Mouse (Mus musculus) neural tube, embryonic 12.5 days (tissue): Measurements from ENCODE around the gene Zbtb22. TPM values are rescaled to one million over a fixed set of nuclear protein-coding genes. Genes with fewer than 3 reads are reported as not detected.
"Not testable (repeated sequence)": the region's sequence is repeated elsewhere in the genome, so short reads cannot be mapped to it uniquely, and the experiment has no call there.

ENCODE experiments used
- ATAC-seq: fragments of 200-750 bp; cut with Nextera tagmentation; 2 replicates; pipeline ENCODE4 v1.8.0; 2017; ENCODE audit warnings: low read depth, mild to moderate bottlenecking, moderate TSS enrichment, moderate library complexity; ENCODE audit not compliant: low FRiP score
- H3K27ac ChIP-seq: fragments of 300-500 bp; sonication (generic); 2 replicates; pipeline ENCODE4 v1.5.1; 2016
- H3K27me3 ChIP-seq: fragments of 300-500 bp; sonication (generic); replicated peaks from 2 replicates; pipeline ENCODE4 v1.6.1; 2016; ENCODE audit warnings: mild to moderate bottlenecking
- H3K36me3 ChIP-seq: fragments of 300-500 bp; sonication (generic); 2 replicates; pipeline ENCODE4 v1.6.1; 2016; ENCODE audit warnings: mild to moderate bottlenecking
- H3K4me1 ChIP-seq: fragments of 300-500 bp; sonication (generic); 2 replicates; pipeline ENCODE4 v1.6.1; 2016
- H3K4me2 ChIP-seq: fragments of 300-500 bp; sonication (generic); replicated peaks from 2 replicates; pipeline ENCODE4 v1.6.1; 2016; ENCODE audit warnings: mild to moderate bottlenecking
- H3K4me3 ChIP-seq: fragments of 300-500 bp; sonication (generic); 2 replicates; pipeline ENCODE4 v1.5.1; 2016
- H3K9ac ChIP-seq: fragments of 300-500 bp; sonication (generic); 2 replicates; pipeline ENCODE4 v1.6.1; 2016; ENCODE audit warnings: mild to moderate bottlenecking
- H3K9me3 ChIP-seq: fragments of 300-500 bp; sonication (generic); 2 replicates; pipeline ENCODE4 v1.6.1; 2016; ENCODE audit warnings: mild to moderate bottlenecking
- WGBS: fragments of 180-500 bp; shearing (Covaris S2); methylation state at CpG from one replicate; pipeline ENCODE4 v1.1.7; 2016; 5-methylcytosine and 5-hydroxymethylcytosine counted together
- polyA plus RNA-seq: library from polyadenylated mRNA; unstranded; fragments of >200 nt; fragmentation: Nextera tagmentation; extraction: Ambion mirVana; gene quantifications from 2 replicates; pipeline ENCODE4 v1.2.1, GENCODE M21; 2016

Gene Zbtb22
- polyA plus RNA-seq, 1 experiment from 2014 or later: 21.9 TPM

GRCm38 (mm10) chr17:33893011-33893410 is 22.7 kb upstream of the Zbtb22 start:
- not testable (repeated sequence) for H3K4me3 ChIP-seq, H3K9ac ChIP-seq, H3K36me3 ChIP-seq, H3K4me2 ChIP-seq, H3K9me3 ChIP-seq, H3K4me1 ChIP-seq, H3K27me3 ChIP-seq, H3K27ac ChIP-seq, ATAC-seq
- 79% methylated on average over 4 of the region's 4 CpGs for WGBS

- Histone ChIP-seq H3K9me3 (no peaks in the 10 kb centered on the region), H3K4me1 (no peaks in the 10 kb centered on the region), H3K27me3 (no peaks in the 10 kb centered on the region), H3K4me2 (no peak overlapping the region), H3K9ac (no peak overlapping the region), H3K36me3 (no peaks in the 10 kb centered on the region), H3K4me3 (no peak overlapping the region), H3K27ac (no peak overlapping the region)
- ATAC-seq: no peak
- 44% methylated on average over 6 of the region's 6 CpGs for WGBS
These were observed 18.4 kb upstream of the Zbtb22 start for GRCm38 (mm10) chr17:33897114-33897794.

GRCm38 (mm10) chr17:33898193-33898592 is 17.5 kb upstream of the Zbtb22 start:
- H3K9me3 ChIP-seq, H3K27me3 ChIP-seq, H3K4me3 ChIP-seq, ATAC-seq, H3K9ac ChIP-seq, H3K36me3 ChIP-seq, H3K27ac ChIP-seq, H3K4me1 ChIP-seq, H3K4me2 ChIP-seq: not testable (repeated sequence)
- WGBS: 91% methylated on average over 4 of the region's 4 CpGs

- 88% methylated on average over 4 of the region's 4 CpGs for WGBS
- no peaks in the 10 kb centered on the region for H3K9me3 ChIP-seq
- H3K4me2 ChIP-seq: no peak overlapping the region
- no peaks in the 10 kb centered on the region for H3K27me3 ChIP-seq
- ATAC-seq: no peak
- no peaks in the 10 kb centered on the region for H3K4me1 ChIP-seq
- H3K27ac ChIP-seq: no peak overlapping the region
- H3K4me3 ChIP-seq: no peak overlapping the region
- H3K36me3 ChIP-seq: no peaks in the 10 kb centered on the region
- no peak overlapping the region for H3K9ac ChIP-seq
These were observed 16.1 kb upstream of the Zbtb22 start for GRCm38 (mm10) chr17:33899642-33900041.

GRCm38 (mm10) chr17:33900281-33900988 is 15.3 kb upstream of the Zbtb22 start:
- no peak overlapping the region for H3K4me2 ChIP-seq
- no peak overlapping the region for H3K4me3 ChIP-seq
- no peaks in the 10 kb centered on the region for H3K9me3 ChIP-seq
- H3K9ac ChIP-seq: no peak overlapping the region
- WGBS: 76% methylated on average over 7 of the region's 7 CpGs
- H3K4me1 ChIP-seq: no peaks in the 10 kb centered on the region
- H3K27me3 ChIP-seq: no peaks in the 10 kb centered on the region
- H3K36me3 ChIP-seq: no peaks in the 10 kb centered on the region
- H3K27ac ChIP-seq: no peak overlapping the region
- no peak for ATAC-seq

GRCm38 (mm10) chr17:33900989-33901314 is 14.8 kb upstream of the Zbtb22 start:
- Histone ChIP-seq H3K36me3 (no peaks in the 10 kb centered on the region), H3K9ac (no peak overlapping the region), H3K4me1 (no peaks in the 10 kb centered on the region), H3K27me3 (no peaks in the 10 kb centered on the region), H3K9me3 (no peaks in the 10 kb centered on the region), H3K4me3 (no peak overlapping the region), H3K4me2 (no peak overlapping the region), H3K27ac (no peak overlapping the region)
- 90% methylated on average over 4 of the region's 4 CpGs for WGBS
- ATAC-seq: no peak

GRCm38 (mm10) chr17:33901653-33902052 is 14.1 kb upstream of the Zbtb22 start:
- Histone ChIP-seq H3K4me1 (no peaks in the 10 kb centered on the region), H3K27me3 (no peaks in the 10 kb centered on the region), H3K27ac (no peak overlapping the region), H3K4me2 (no peak overlapping the region), H3K9ac (no peak overlapping the region), H3K4me3 (no peak overlapping the region), H3K36me3 (no peaks in the 10 kb centered on the region), H3K9me3 (no peaks in the 10 kb centered on the region)
- no peak for ATAC-seq
- WGBS: 54% methylated on average over 4 of the region's 4 CpGs

- 46% methylated on average over 4 of the region's 4 CpGs for WGBS
- no peak overlapping the region for H3K9ac ChIP-seq
- ATAC-seq: no peak
These were observed 13.6 kb upstream of the Zbtb22 start for GRCm38 (mm10) chr17:33902079-33902478.

GRCm38 (mm10) chr17:33902491-33902890 is 13.2 kb upstream of the Zbtb22 start:
- Histone ChIP-seq H3K36me3 (no peaks in the 10 kb centered on the region), H3K4me1 (no peaks in the 10 kb centered on the region), H3K27ac (no peak overlapping the region), H3K4me2 (no peak overlapping the region), H3K9ac (no peak overlapping the region), H3K27me3 (no peaks in the 10 kb centered on the region), H3K4me3 (no peak overlapping the region), H3K9me3 (no peaks in the 10 kb centered on the region)
- WGBS: 87% methylated on average over 7 of the region's 7 CpGs
- ATAC-seq: no peak

More at GRCm38 (mm10) chr17:33902079-33902478, 13.6 kb upstream of the Zbtb22 start:
- Histone ChIP-seq H3K27me3 (no peaks in the 10 kb centered on the region), H3K27ac (no peak overlapping the region), H3K36me3 (no peaks in the 10 kb centered on the region), H3K4me1 (no peaks in the 10 kb centered on the region), H3K4me2 (no peak overlapping the region), H3K9me3 (no peaks in the 10 kb centered on the region), H3K4me3 (no peak overlapping the region)

GRCm38 (mm10) chr17:33903911-33904651 is 11.6 kb upstream of the Zbtb22 start:
- H3K4me2 ChIP-seq, ATAC-seq: not testable (repeated sequence)
- 67% methylated on average over 6 of the region's 6 CpGs for WGBS

GRCm38 (mm10) chr17:33904835-33905234 is 10.9 kb upstream of the Zbtb22 start, which contains the start of gene Platr17:
TSS of gene Platr17 (plus strand) at chr17:33905135.
- not testable (repeated sequence) for ATAC-seq, H3K9ac ChIP-seq, H3K9me3 ChIP-seq, H3K27me3 ChIP-seq, H3K36me3 ChIP-seq, H3K4me2 ChIP-seq, H3K4me3 ChIP-seq, H3K27ac ChIP-seq
- H3K4me1 ChIP-seq: peaks cover 13% of the 10 kb centered on the region
- WGBS: 23% methylated on average over 3 of the region's 4 CpGs

More at GRCm38 (mm10) chr17:33903911-33904651, 11.6 kb upstream of the Zbtb22 start:
- H3K4me3 ChIP-seq, H3K36me3 ChIP-seq, H3K27ac ChIP-seq, H3K9me3 ChIP-seq, H3K9ac ChIP-seq, H3K27me3 ChIP-seq: not testable (repeated sequence)
- peaks cover 11% of the 10 kb centered on the region for H3K4me1 ChIP-seq

GRCm38 (mm10) chr17:33908331-33909076 is 7.2 kb upstream of the Zbtb22 start:
- H3K4me1 ChIP-seq: peaks cover 22% of the 10 kb centered on the region
- peak overlapping the region; percentile 96 for H3K4me2 ChIP-seq
- peak overlapping the region; percentile 84 for H3K4me3 ChIP-seq
- H3K27me3 ChIP-seq: no peaks in the 10 kb centered on the region
- ATAC-seq: peak; percentile 60
- peak overlapping the region; percentile 72 for H3K9ac ChIP-seq
- H3K36me3 ChIP-seq: peaks cover 30% of the 10 kb centered on the region
- under 1% methylated on average over 43 of the region's 44 CpGs for WGBS
- no peaks in the 10 kb centered on the region for H3K9me3 ChIP-seq
- peak overlapping the region; percentile 57 for H3K27ac ChIP-seq
